Mouse (Mus musculus) thymus, adult 2 months (tissue): Measurements from ENCODE around the gene Slc39a11.

Experiments
- CTCF ChIP-seq: fragments of 200-500 bp; IDR thresholded peaks from 2 replicates; pipeline ENCODE4 v1.5.1; 2012; ENCODE audit warnings: mild to moderate bottlenecking, control low read depth, low read length, moderate library complexity, borderline replicate concordance; ENCODE audit not compliant: control insufficient read depth, poor library complexity, insufficient read depth; ENCODE audit errors: extremely low read depth
- POLR2A ChIP-seq: fragments of 200-500 bp; IDR thresholded peaks from 2 replicates; pipeline ENCODE4 v1.6.1; 2012; ENCODE audit warnings: mild to moderate bottlenecking, low read length, control low read depth, moderate library complexity; ENCODE audit not compliant: control insufficient read depth, poor library complexity, insufficient read depth; ENCODE audit errors: extremely low read depth

DNA sequence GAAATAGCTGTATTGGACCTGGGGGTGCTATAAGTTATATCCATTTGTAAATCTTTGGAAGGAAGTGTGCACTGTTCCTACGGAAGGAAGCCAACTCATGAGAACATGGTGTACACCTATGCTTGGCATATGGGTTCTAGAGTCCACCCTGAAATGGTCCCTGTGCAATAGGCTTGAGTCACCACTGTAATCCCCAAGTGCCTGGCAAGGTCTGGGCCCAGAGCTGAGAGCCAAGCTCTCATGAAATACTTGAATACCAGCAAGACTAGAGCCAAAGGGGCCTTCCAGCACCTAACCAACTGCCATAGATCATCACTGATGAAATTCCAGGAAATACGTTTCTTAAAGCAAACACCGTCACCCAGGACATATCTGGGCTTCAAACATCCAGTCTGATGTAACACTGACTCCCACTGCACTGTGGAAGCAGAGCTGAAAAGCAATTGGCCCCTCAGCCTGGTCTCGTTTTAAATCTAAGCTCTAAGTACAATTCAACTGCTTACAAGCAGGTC is 111.4 kb downstream of the Slc39a11 start:
- no peak for TF ChIP-seq CTCF
- TF ChIP-seq POLR2A = no peak
